Mouse (Mus musculus) bone marrow, adult 2 months (tissue): Measurements from ENCODE around the gene Lrrtm4.

Experiments used
- CTCF ChIP-seq: fragments of 200-500 bp; IDR thresholded peaks from 2 replicates; pipeline ENCODE4 v1.5.1; 2011; ENCODE audit warnings: low read length, control low read depth; ENCODE audit not compliant: control insufficient read depth, insufficient read depth
- POLR2A ChIP-seq: fragments of 200-500 bp; IDR thresholded peaks from 2 replicates; pipeline ENCODE4 v1.6.1; 2011; ENCODE audit warnings: low read depth, mild to moderate bottlenecking, control low read depth, low read length, borderline replicate concordance; ENCODE audit not compliant: control insufficient read depth

- TF ChIP-seq CTCF (no peak), POLR2A (no peak)
Measured at GRCm38 (mm10) chr6:80286968-80287367, 268.3 kb downstream of the Lrrtm4 start.
